Mouse (Mus musculus) kidney, embryonic 16.5 days (tissue): Measurements from ENCODE around the gene Efhd2. TPM values are rescaled to one million over a fixed set of nuclear protein-coding genes. Genes with fewer than 3 reads are reported as not detected.

Experiments used
- ATAC-seq: fragments of 200-750 bp; cut with Nextera tagmentation; 2 replicates; pipeline ENCODE4 v1.8.0; 2017; ENCODE audit warnings: moderate TSS enrichment; ENCODE audit not compliant: low FRiP score, low TSS enrichment
- H3K27ac ChIP-seq: fragments of 300-500 bp; sonication (generic); 2 replicates; pipeline ENCODE4 v1.5.1; 2014; ENCODE audit warnings: low read length
- H3K27me3 ChIP-seq: fragments of 300-500 bp; sonication (generic); 2 replicates; pipeline ENCODE4 v1.6.1; 2014; ENCODE audit warnings: low read length, control low read depth, mixed read lengths; ENCODE audit not compliant: insufficient read depth
- H3K36me3 ChIP-seq: fragments of 300-500 bp; sonication (generic); 2 replicates; pipeline ENCODE4 v1.6.1; 2014; ENCODE audit warnings: low read length, control low read depth, mixed read lengths; ENCODE audit not compliant: insufficient read depth
- H3K4me1 ChIP-seq: fragments of 300-500 bp; sonication (generic); 2 replicates; pipeline ENCODE4 v1.6.1; 2014; ENCODE audit warnings: low read length, control low read depth, mixed read lengths; ENCODE audit not compliant: insufficient read depth
- H3K4me2 ChIP-seq: fragments of 300-500 bp; sonication (generic); replicated peaks from 2 replicates; pipeline ENCODE4 v1.6.1; 2014; ENCODE audit warnings: low read depth, low read length
- H3K4me3 ChIP-seq: fragments of 300-500 bp; sonication (generic); 2 replicates; pipeline ENCODE4 v1.5.1; 2014; ENCODE audit warnings: mild to moderate bottlenecking, low read length
- H3K9ac ChIP-seq: fragments of 300-500 bp; sonication (generic); replicated peaks from 2 replicates; pipeline ENCODE4 v1.6.1; 2014; ENCODE audit warnings: low read length
- H3K9me3 ChIP-seq: fragments of 300-500 bp; sonication (generic); 2 replicates; pipeline ENCODE4 v1.6.1; 2016; ENCODE audit warnings: low read length, control low read depth
- WGBS: fragments of 180-500 bp; shearing (Covaris S2); extraction: QIAGEN DNeasy Blood & Tissue Kit; methylation state at CpG from one replicate; pipeline ENCODE4 v1.1.7; 2014; 5-methylcytosine and 5-hydroxymethylcytosine counted together
- polyA plus RNA-seq: library from polyadenylated mRNA; unstranded; fragments of >200 nt; fragmentation: Nextera tagmentation; extraction: Ambion mirVana; gene quantifications from 2 replicates; pipeline ENCODE4 v1.2.1, GENCODE M21; 2015

The Efhd2 gene
- polyA plus RNA-seq, 1 experiment from 2014 or later: 62.4 TPM

DNA sequence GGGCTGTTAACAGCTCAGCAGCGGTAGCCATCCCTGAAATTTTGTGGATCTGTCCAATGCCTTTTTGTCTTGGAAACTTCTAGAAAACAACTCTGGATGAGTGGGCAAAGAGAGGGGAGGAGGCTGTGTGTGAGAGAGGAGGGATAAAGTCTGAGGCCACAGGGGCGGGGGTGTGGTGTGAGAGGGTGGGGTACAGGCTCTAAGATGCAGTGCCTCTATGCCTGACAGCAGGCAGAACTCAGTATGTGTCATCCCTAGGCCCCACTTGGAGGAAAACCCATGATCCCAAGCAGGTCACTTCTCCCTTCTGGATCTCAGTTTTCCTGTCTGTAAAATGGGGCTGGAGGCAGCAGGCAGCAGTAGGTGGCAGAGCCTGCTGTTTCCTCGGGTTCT is 3.4 kb downstream of the Efhd2 start:
- Histone ChIP-seq H3K9ac (peak overlapping the region; percentile 35; the same call in 1 of the 2 replicates), H3K27ac (no peak overlapping the region), H3K4me3 (no peak overlapping the region), H3K4me2 (no peak overlapping the region), H3K36me3 (no peaks in the 10 kb centered on the region), H3K9me3 (no peaks in the 10 kb centered on the region), H3K27me3 (peaks cover 3% of the 10 kb centered on the region; the same call in 1 of the 2 replicates), H3K4me1 (peaks cover 51% of the 10 kb centered on the region)
- 89% methylated on average over 3 of the region's 3 CpGs for WGBS
- ATAC-seq: no peak

DNA sequence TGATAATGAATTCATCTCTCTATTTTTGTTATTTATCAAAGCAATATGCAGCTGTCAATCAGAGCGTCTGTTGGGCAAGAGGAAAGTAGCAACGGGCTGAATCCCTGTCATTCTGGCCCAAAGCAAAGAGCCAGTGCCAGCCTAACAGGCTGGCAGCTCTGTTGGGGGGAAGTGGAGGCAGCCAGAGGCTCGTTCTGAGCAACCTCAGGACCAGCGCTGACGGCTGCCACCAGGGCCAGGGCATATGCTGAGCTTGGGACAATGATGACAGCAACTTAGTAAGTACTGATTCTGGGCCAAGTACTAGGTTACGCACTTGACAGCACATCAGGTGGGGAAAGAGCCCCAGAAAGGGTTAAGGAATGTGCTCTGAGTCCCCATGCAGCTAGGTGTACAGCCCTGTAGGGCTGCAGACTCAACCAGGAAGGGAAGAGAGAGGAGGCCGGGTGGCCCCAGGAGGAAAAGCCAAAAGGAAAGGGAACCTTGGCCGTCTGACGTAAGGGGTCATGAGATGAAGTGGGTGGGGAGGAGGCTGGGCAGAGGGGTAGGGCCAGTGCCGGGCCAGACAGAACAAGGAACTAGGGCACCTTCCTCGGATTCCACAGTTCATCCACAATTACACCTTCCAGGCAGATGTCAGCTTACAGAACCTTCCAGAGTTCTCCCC is 3.9 kb downstream of the Efhd2 start:
- no peak for ATAC-seq
- Histone ChIP-seq H3K27ac (no peak overlapping the region), H3K9me3 (no peaks in the 10 kb centered on the region), H3K4me2 (no peak overlapping the region), H3K9ac (no peak overlapping the region), H3K27me3 (no peaks in the 10 kb centered on the region), H3K4me3 (no peak overlapping the region), H3K4me1 (peaks cover 51% of the 10 kb centered on the region), H3K36me3 (no peaks in the 10 kb centered on the region)
- WGBS: 67% methylated on average over 11 of the region's 11 CpGs

DNA sequence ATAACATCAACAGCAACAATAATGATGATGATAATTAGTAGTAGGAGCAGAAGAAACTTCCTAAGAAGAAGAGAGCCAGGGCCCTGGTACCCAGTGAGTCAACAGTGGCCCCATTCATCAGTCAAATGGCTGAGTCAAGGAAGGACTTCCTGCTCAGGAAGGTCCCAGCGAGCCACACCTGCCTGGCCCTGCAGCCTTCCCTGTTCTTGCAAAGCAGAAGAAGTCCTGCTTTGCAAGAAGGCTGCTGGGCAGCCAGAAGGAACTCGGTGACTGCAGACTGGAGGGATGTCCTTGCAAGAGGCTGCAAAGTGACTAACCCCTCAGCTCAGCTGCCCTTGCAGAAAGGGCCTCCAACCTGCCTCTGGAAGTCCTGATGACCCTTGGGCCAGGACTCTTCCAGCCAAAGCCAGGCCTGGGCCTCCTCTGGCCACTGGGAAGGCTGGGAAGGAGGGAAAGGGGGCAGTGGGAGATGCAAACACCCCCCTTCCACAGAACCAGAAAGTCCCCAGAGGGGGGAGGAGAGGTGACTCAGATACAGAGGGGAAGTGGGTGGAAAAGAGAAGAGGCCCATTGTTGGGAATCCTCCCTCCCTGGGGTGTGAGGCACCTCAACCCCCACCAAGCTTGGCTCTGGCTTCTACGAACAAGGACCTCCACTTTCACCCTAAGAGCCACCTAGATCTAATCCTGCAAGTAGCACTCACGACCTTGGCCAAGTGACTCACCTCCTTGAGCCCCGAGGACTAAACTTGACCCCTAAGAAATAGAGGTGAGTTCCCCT is 5.1 kb downstream of the Efhd2 start:
- 70% methylated on average over 5 of the region's 5 CpGs for WGBS
- Histone ChIP-seq H3K9ac (no peak overlapping the region), H3K4me3 (no peak overlapping the region), H3K9me3 (no peaks in the 10 kb centered on the region), H3K4me1 (peaks cover 47% of the 10 kb centered on the region), H3K27ac (no peak overlapping the region), H3K27me3 (no peaks in the 10 kb centered on the region), H3K4me2 (no peak overlapping the region), H3K36me3 (no peaks in the 10 kb centered on the region)
- ATAC-seq: no peak

DNA sequence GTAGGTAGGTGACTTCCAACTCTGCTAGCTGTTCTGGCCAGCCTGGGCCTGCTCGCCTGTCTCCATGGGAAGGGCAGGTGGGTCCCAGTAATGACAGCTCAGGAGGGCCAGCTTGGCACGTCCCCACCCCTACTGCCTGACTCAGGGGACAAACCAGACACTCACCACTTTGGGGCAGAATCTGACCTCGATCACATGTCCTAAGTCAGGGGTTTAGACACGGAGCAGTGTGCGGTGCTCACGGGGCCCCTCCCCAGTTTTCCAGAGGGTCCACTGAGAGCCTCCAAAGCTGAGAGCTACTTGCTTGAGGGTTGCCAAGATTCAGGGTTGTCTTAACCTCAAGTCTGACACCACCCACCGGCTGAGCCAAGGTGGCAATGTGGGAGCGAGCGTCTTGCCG is 6.7 kb downstream of the Efhd2 start:
- Histone ChIP-seq H3K4me1 (peaks cover 35% of the 10 kb centered on the region), H3K36me3 (no peaks in the 10 kb centered on the region), H3K4me3 (no peak overlapping the region), H3K27ac (no peak overlapping the region), H3K27me3 (no peaks in the 10 kb centered on the region), H3K9ac (0 out of 2 replicates have a peak overlapping the region, but pooled peaks have one; percentile 12), H3K4me2 (no peak overlapping the region), H3K9me3 (no peaks in the 10 kb centered on the region)
- WGBS: 86% methylated on average over 10 of the region's 10 CpGs
- ATAC-seq: no peak

DNA sequence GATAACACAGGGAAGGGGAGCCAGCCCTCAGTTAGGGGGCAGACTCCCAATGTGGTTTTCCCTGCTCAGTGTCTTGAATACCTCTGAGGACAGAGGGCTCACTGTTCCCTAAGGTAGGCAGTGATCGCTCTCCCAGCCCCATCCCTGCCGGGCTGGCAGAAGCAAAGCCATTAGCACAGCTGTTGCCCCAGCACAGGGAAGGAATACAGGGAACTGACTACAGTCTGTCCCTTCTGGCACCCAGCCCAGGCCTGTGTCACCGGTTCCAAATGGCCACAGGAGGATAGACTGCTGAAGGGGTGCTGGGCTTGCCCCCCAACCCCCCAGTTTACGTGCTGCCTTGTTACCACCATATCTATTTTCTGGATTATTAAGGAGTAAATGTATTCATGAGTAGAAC is 7.2 kb downstream of the Efhd2 start:
- Histone ChIP-seq H3K36me3 (no peaks in the 10 kb centered on the region), H3K27ac (peak overlapping the region; percentile 60; the same call in 1 of the 2 replicates), H3K4me3 (no peak overlapping the region), H3K27me3 (no peaks in the 10 kb centered on the region), H3K4me2 (no peak overlapping the region), H3K9me3 (no peaks in the 10 kb centered on the region), H3K4me1 (peaks cover 29% of the 10 kb centered on the region), H3K9ac (peak overlapping the region; percentile 12; the same call in 1 of the 2 replicates)
- ATAC-seq: no peak
- WGBS: 53% methylated on average over 4 of the region's 4 CpGs

DNA sequence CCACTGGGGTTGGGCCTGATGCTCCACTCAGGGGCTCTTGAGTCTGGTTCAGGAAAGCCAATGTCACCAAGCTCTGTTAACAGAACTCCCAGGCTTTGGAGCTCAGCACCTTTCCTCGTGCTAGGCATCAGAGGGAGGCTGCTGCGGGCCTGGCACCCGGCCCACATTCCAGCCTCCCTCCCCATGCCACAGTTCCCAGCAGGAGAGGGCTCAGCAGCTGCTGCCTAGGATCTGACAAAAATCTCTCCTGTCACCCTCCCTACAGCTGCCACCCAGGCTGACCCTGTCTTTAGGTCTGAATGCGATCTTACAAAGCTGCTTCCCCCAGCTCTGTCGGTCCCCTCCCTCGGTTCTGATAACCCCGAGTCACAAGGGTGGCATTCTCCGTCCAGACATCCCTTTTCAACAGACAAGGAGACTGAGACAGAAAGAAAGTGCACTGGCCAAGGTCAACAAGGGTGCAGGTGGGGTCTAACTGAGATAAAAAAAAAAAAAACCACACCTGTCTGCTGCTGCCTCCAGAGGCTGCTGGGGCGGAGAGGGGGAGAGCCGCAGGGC is 7.7 kb downstream of the Efhd2 start:
- peak overlapping the region; percentile 60; the same call in 1 of the 2 replicates for H3K27ac ChIP-seq
- no peak overlapping the region for H3K9ac ChIP-seq
- 0 out of 2 replicates have a peak, but pooled peaks cover under 1% of the 10 kb centered on the region for H3K36me3 ChIP-seq
- ATAC-seq: peak; percentile 10; the same call in 1 of the 2 replicates
- no peak overlapping the region for H3K4me2 ChIP-seq
- no peak overlapping the region for H3K4me3 ChIP-seq
- WGBS: 37% methylated on average over 10 of the region's 10 CpGs
- no peaks in the 10 kb centered on the region for H3K27me3 ChIP-seq
- H3K4me1 ChIP-seq: peaks cover 24% of the 10 kb centered on the region
- no peaks in the 10 kb centered on the region for H3K9me3 ChIP-seq

DNA sequence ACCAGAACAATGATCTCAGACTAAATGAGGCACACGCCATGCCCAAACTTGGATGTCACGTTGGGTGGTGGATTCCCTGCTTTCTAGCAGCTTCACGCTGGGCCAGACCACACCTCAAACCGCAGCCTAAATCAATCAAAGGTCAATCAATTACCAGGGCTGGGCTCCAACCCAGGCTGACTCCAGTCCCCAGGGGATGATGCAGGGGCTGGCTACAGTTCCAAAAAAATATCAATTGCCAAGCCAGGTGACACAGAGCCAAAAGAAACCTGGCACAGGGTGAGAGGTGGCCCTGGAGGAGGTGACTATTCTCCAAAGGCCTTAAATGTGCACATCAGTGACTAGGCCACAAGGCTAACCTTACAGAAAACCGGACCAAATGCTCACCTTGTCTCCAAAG is 9.1 kb downstream of the Efhd2 start:
- Histone ChIP-seq H3K27me3 (no peaks in the 10 kb centered on the region), H3K36me3 (peaks cover 10% of the 10 kb centered on the region; the same call in 1 of the 2 replicates), H3K9me3 (no peaks in the 10 kb centered on the region), H3K4me2 (no peak overlapping the region), H3K27ac (no peak overlapping the region), H3K4me3 (no peak overlapping the region), H3K9ac (no peak overlapping the region), H3K4me1 (peaks cover 18% of the 10 kb centered on the region)
- ATAC-seq: no peak
- 89% methylated on average over 5 of the region's 5 CpGs for WGBS

DNA sequence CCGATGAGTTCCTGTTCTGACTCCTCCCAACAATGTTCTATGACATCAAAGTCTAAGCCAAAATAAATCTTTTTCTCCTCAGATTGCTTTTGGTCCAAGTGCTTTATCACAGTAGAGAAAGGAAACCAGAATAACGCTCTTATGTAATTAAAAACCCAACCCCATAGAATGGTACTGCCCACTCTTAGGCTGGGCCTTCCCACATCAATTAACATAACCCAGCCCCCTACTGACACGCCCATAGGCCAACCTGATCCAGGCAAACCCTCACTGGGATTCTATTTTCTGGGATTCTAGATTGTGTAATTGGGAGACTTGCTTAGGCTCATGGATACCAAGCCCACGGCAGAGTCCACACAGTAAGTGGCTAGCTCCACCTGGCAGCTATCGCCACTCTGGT is 9.7 kb downstream of the Efhd2 start:
- Histone ChIP-seq H3K9me3 (no peaks in the 10 kb centered on the region), H3K4me1 (peaks cover 18% of the 10 kb centered on the region), H3K36me3 (peaks cover 13% of the 10 kb centered on the region; the same call in 1 of the 2 replicates), H3K9ac (no peak overlapping the region), H3K4me3 (no peak overlapping the region), H3K27me3 (no peaks in the 10 kb centered on the region), H3K27ac (no peak overlapping the region), H3K4me2 (no peak overlapping the region)
- ATAC-seq: no peak
- WGBS: 87% methylated on average over 5 of the region's 5 CpGs

DNA sequence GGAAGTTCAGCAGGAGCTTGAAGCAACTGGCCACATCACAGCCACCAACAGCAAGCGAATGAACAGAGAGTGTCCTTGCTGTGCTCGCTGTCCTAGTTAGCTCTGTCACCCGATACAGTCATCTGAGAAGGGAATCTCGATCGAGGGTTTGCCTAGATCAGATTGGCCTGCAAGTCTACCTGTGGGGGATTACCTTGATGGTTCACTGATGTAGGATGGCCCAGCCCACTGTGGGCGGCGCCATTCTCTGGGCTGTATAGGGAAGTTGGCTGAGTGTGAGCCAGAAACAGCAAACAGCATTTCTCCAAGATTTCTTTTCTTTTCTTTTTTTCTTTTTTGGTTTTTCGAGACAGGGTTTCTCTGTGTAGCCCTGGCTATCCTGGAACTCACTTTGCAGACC is 10.2 kb downstream of the Efhd2 start:
- H3K9me3 ChIP-seq: no peaks in the 10 kb centered on the region
- no peaks in the 10 kb centered on the region for H3K27me3 ChIP-seq
- H3K27ac ChIP-seq: no peak overlapping the region
- H3K36me3 ChIP-seq: peaks cover 18% of the 10 kb centered on the region; the same call in 1 of the 2 replicates
- 80% methylated on average over 8 of the region's 8 CpGs for WGBS
- peaks cover 13% of the 10 kb centered on the region for H3K4me1 ChIP-seq
- ATAC-seq: no peak
- H3K9ac ChIP-seq: no peak overlapping the region
- no peak overlapping the region for H3K4me3 ChIP-seq
- no peak overlapping the region for H3K4me2 ChIP-seq
